Mouse (Mus musculus) natural killer cell, adult 2 months (primary cell): ENCODE measurements around the gene Tmtc4.
A peak's percentile ranks its signal among the peaks of the same experiment; 100 is the strongest.

Source experiments
- DNase-seq, 2 experiments: peaks; one replicate each; pipeline ENCODE4 v3.0.0; 2022; ENCODE audit warnings: low spot score in 2 of 2

The Tmtc4 gene

GRCm38 (mm10) chr14:122974854-122975570, 8.8 kb downstream of the Tmtc4 start:
- no peak for DNase-seq

- DNase-seq, result no peak
Measured at GRCm38 (mm10) chr14:122973091-122973490, 10.7 kb downstream of the Tmtc4 start.

GRCm38 (mm10) chr14:122968049-122968448, 15.8 kb downstream of the Tmtc4 start:
- no peak for DNase-seq

- no peak for DNase-seq
Measured at GRCm38 (mm10) chr14:122957941-122958340, 25.9 kb downstream of the Tmtc4 start.

- peak; percentile 26 to 36 for DNase-seq
Measured at GRCm38 (mm10) chr14:122953331-122953730, 30.5 kb downstream of the Tmtc4 start.

GRCm38 (mm10) chr14:122952556-122952955, 31.3 kb downstream of the Tmtc4 start:
- DNase-seq, result no peak

GRCm38 (mm10) chr14:122951676-122952445, 32.0 kb downstream of the Tmtc4 start:
- DNase-seq, result peak; percentile 63 to 83

GRCm38 (mm10) chr14:122950915-122951314, 32.9 kb downstream of the Tmtc4 start:
- DNase-seq, result peak; percentile 11 to 14

GRCm38 (mm10) chr14:122943475-122943853, 40.4 kb downstream of the Tmtc4 start:
- DNase-seq, result no peak

- DNase-seq, result no peak
Measured at GRCm38 (mm10) chr14:122942757-122943474, 40.9 kb downstream of the Tmtc4 start.

GRCm38 (mm10) chr14:122936460-122936859, 47.4 kb downstream of the Tmtc4 start:
- no peak for DNase-seq

GRCm38 (mm10) chr14:122920011-122920410, 63.8 kb downstream of the Tmtc4 start:
- no peak for DNase-seq

GRCm38 (mm10) chr14:122917676-122918075, 66.2 kb downstream of the Tmtc4 start:
- DNase-seq, result no peak

GRCm38 (mm10) chr14:122913657-122914056, 70.2 kb downstream of the Tmtc4 start, which contains the start of gene Ggact:
Ggact (minus strand) TSS chr14:122913757.
- DNase-seq, result no peak

GRCm38 (mm10) chr14:122912812-122913498, 70.9 kb downstream of the Tmtc4 start:
- DNase-seq, result peak; percentile 54 to 63

GRCm38 (mm10) chr14:122912137-122912536, 71.7 kb downstream of the Tmtc4 start:
- no peak for DNase-seq

GRCm38 (mm10) chr14:122911265-122911664, 72.6 kb downstream of the Tmtc4 start:
- no peak for DNase-seq

- no peak for DNase-seq
Measured at GRCm38 (mm10) chr14:122909368-122910091, 74.3 kb downstream of the Tmtc4 start.

- DNase-seq, result peak in 1 of 2 experiments; percentile 8
Measured at GRCm38 (mm10) chr14:122908075-122908474, 75.8 kb downstream of the Tmtc4 start.

GRCm38 (mm10) chr14:122905007-122905406, 78.8 kb downstream of the Tmtc4 start:
- DNase-seq, result no peak

- no peak for DNase-seq
Measured at GRCm38 (mm10) chr14:122903923-122904351, 79.9 kb downstream of the Tmtc4 start.
